Mouse (Mus musculus) embryonic facial prominence, embryonic 10.5 days (tissue): Measurements from ENCODE around the gene H2afj. TPM values are rescaled to one million over a fixed set of nuclear protein-coding genes. Genes with fewer than 3 reads are reported as not detected.
A peak's percentile ranks its signal among the peaks of the same experiment; 100 is the strongest.

Experiments used
- DNase-seq: peaks from one replicate; pipeline ENCODE4 v3.0.0-alpha.2; 2017; ENCODE audit warnings: low spot score
- H3K27ac ChIP-seq: fragments of 300-500 bp; sonication (generic); replicated peaks from 2 replicates; pipeline ENCODE4 v1.5.1; 2016; ENCODE audit warnings: mild to moderate bottlenecking
- H3K27me3 ChIP-seq: fragments of 300-500 bp; sonication (generic); replicated peaks from 2 replicates; pipeline ENCODE4 v1.6.1; 2016; ENCODE audit warnings: low read depth, mild to moderate bottlenecking; ENCODE audit not compliant: poor library complexity, severe bottlenecking
- H3K36me3 ChIP-seq: fragments of 300-500 bp; sonication (generic); replicated peaks from 2 replicates; pipeline ENCODE4 v1.6.1; 2016; ENCODE audit warnings: mild to moderate bottlenecking, moderate library complexity
- H3K4me1 ChIP-seq: fragments of 300-500 bp; sonication (generic); 2 replicates; pipeline ENCODE4 v1.6.1; 2016
- H3K4me3 ChIP-seq: fragments of 300-500 bp; sonication (generic); 2 replicates; pipeline ENCODE4 v1.5.1; 2016; ENCODE audit warnings: mild to moderate bottlenecking, moderate library complexity
- H3K9me3 ChIP-seq: fragments of 300-500 bp; sonication (generic); 2 replicates; pipeline ENCODE4 v1.6.1; 2016; ENCODE audit warnings: mild to moderate bottlenecking
- WGBS: fragments of 180-500 bp; shearing (Covaris S2); methylation state at CpG from one replicate; pipeline ENCODE4 v1.1.7; 2016; 5-methylcytosine and 5-hydroxymethylcytosine counted together
- polyA plus RNA-seq: library from polyadenylated mRNA; unstranded; fragments of >200 nt; fragmentation: Nextera tagmentation; extraction: Ambion mirVana; gene quantifications from 2 replicates; pipeline ENCODE4 v1.2.1, GENCODE M21; 2016

Gene H2afj
- polyA plus RNA-seq = 86.6 and 91.3 TPM in 2 replicates

DNA sequence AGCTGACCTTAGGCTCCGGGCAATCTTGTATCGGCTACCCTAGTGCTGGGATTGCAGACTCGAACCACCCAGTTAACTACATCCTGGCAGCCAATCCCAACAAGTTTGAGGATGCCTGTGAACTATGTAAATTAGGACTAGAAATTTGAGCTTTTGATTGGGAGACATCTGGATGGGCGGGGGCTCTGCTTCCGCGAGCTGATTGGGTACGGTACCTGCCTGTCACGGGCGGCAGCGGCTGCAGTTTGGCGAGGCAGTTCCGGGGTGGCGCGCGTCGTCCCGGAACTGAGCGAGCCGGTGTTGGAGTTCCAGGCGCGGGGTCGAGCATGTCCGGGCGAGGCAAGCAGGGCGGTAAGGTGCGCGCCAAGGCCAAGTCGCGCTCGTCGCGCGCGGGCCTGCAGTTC, at the start of gene H2afj:
Gene H2afj (plus strand): TSS at position 231 of the 404 bp plus-strand sequence.
- Histone ChIP-seq H3K4me1 (peaks cover 33% of the 10 kb centered on the region), H3K27ac (peak within 1 kb of the TSS; percentile 87), H3K9me3 (no peaks in the 10 kb centered on the region), H3K36me3 (peaks cover 31% of the 10 kb centered on the region), H3K27me3 (no peaks in the 10 kb centered on the region), H3K4me3 (peak within 1 kb of the TSS; percentile 88)
- DNase-seq = peak; percentile 98
- 0% methylated on average over 34 of the region's 34 CpGs for WGBS

- Histone ChIP-seq H3K27me3 (no peaks in the 10 kb centered on the region), H3K36me3 (no peaks in the 10 kb centered on the region), H3K9me3 (no peaks in the 10 kb centered on the region), H3K27ac (no peak overlapping the region), H3K4me1 (no peaks in the 10 kb centered on the region), H3K4me3 (no peak overlapping the region)
- DNase-seq = no peak
- 89% methylated on average over 1 of the region's 1 CpGs for WGBS
Measured at GRCm38 (mm10) chr6:136763912-136764311, 44.1 kb upstream of the H2afj start.

DNA sequence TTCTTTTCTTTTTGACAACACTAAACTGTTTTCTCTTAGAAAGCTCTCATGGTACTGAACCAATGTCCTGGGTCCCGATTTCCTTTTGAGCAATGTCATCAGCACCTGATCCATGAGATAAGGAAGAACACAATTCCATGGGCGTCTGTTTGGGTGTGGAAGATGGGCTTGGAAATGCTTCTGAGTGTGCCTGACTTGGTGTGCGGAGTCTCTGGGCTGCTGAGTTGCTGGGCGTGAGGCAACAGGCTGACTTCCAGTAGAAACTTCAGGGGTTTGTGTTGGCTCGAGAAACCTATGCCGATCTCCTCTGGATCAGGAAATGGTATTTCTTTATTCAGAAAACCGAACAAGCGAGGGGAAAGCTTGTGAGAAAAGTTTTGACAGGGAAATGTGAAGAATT, 38.9 kb upstream of the H2afj start:
- 88% methylated on average over 8 of the region's 8 CpGs for WGBS
- Histone ChIP-seq H3K4me1 (no peaks in the 10 kb centered on the region), H3K27ac (no peak overlapping the region), H3K9me3 (no peaks in the 10 kb centered on the region), H3K4me3 (no peak overlapping the region), H3K27me3 (no peaks in the 10 kb centered on the region), H3K36me3 (no peaks in the 10 kb centered on the region)
- DNase-seq = no peak

- WGBS = 88% methylated on average over 7 of the region's 7 CpGs
- no peak for DNase-seq
- no peak overlapping the region for H3K4me3 ChIP-seq
- H3K4me1 ChIP-seq = no peaks in the 10 kb centered on the region
- no peaks in the 10 kb centered on the region for H3K27me3 ChIP-seq
- no peaks in the 10 kb centered on the region for H3K9me3 ChIP-seq
- no peak overlapping the region for H3K27ac ChIP-seq
- H3K36me3 ChIP-seq = no peaks in the 10 kb centered on the region
Measured at GRCm38 (mm10) chr6:136769859-136770258, 38.2 kb upstream of the H2afj start.

GRCm38 (mm10) chr6:136776392-136776791, 31.7 kb upstream of the H2afj start:
- H3K4me3 ChIP-seq = no peak overlapping the region
- no peaks in the 10 kb centered on the region for H3K36me3 ChIP-seq
- H3K4me1 ChIP-seq = no peaks in the 10 kb centered on the region
- WGBS = 93% methylated on average over 1 of the region's 1 CpGs
- H3K27me3 ChIP-seq = no peaks in the 10 kb centered on the region
- no peak overlapping the region for H3K27ac ChIP-seq
- H3K9me3 ChIP-seq = no peaks in the 10 kb centered on the region
- DNase-seq = no peak

DNA sequence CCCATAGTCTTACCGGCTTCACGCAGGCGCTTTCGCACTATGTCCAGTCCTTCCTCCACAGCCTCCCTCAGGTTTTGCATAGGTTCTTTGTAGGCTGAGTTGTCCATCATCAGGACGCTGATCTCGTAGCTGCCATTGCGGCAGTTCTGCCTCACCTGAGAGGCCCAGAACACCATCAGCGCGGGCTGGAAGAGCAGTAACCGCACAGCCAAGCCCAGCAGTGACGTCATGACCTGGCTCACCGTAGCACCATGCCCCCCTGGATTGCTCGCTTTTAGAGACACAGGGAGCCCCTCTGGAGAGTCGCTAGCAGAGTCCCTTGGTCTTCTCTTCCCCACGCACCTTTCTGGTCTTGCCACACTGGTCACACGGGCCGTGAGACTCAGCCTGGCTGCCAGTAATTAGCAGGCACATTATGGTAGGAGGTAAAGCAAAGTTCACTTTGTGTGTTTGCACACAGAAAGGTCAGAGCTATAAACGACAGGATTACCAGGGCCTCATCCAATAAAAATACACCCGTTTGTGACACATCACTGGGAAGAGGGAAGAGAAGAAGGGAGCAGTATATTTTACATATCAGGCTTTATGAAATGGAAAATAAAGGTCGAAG, 26.6 kb upstream of the H2afj start, which contains the start of gene Gucy2c:
Gene Gucy2c (minus strand): TSS at position 389 of the 610 bp plus-strand sequence.
- H3K27ac ChIP-seq = no peak within 1 kb of the TSS
- no peak within 1 kb of the TSS for H3K4me3 ChIP-seq
- WGBS = 85% methylated on average over 20 of the region's 20 CpGs
- H3K9me3 ChIP-seq = no peaks in the 10 kb centered on the region
- H3K27me3 ChIP-seq = no peaks in the 10 kb centered on the region
- no peaks in the 10 kb centered on the region for H3K4me1 ChIP-seq
- no peaks in the 10 kb centered on the region for H3K36me3 ChIP-seq
- no peak for DNase-seq

DNA sequence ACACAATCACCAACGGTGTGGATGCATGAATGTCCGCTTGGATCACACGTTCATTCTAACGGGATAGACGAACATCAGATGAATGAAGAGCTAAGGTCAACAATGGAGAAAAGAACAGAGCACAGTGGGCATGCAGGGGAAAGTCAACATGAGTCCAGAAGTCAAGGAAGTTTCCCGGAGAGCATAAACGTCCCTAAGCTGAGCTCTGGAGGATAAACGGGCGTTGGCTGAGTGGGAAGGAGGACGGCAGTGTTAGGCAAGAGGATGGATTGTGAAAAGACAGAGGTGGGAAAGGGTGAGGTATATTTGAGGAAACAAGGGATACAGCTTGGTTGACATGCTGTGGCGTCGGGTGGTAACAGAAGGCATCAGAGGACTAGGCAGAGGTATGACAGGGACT, 25.9 kb upstream of the H2afj start:
- no peak for DNase-seq
- H3K27me3 ChIP-seq = no peaks in the 10 kb centered on the region
- 87% methylated on average over 12 of the region's 12 CpGs for WGBS
- H3K36me3 ChIP-seq = no peaks in the 10 kb centered on the region
- no peak overlapping the region for H3K27ac ChIP-seq
- no peak overlapping the region for H3K4me3 ChIP-seq
- no peaks in the 10 kb centered on the region for H3K4me1 ChIP-seq
- H3K9me3 ChIP-seq = no peaks in the 10 kb centered on the region

GRCm38 (mm10) chr6:136782761-136783160, 25.3 kb upstream of the H2afj start:
- H3K27ac ChIP-seq = no peak overlapping the region
- no peak overlapping the region for H3K4me3 ChIP-seq
- 84% methylated on average over 9 of the region's 9 CpGs for WGBS
- H3K36me3 ChIP-seq = no peaks in the 10 kb centered on the region
- H3K27me3 ChIP-seq = no peaks in the 10 kb centered on the region
- H3K4me1 ChIP-seq = no peaks in the 10 kb centered on the region
- H3K9me3 ChIP-seq = no peaks in the 10 kb centered on the region
- DNase-seq = no peak

- Histone ChIP-seq H3K27ac (no peak overlapping the region), H3K4me1 (peaks cover 17% of the 10 kb centered on the region), H3K9me3 (no peaks in the 10 kb centered on the region), H3K4me3 (no peak overlapping the region), H3K27me3 (peaks cover 21% of the 10 kb centered on the region), H3K36me3 (no peaks in the 10 kb centered on the region)
- DNase-seq = no peak
- 77% methylated on average over 5 of the region's 5 CpGs for WGBS
Measured at GRCm38 (mm10) chr6:136789391-136789971, 18.6 kb upstream of the H2afj start.

DNA sequence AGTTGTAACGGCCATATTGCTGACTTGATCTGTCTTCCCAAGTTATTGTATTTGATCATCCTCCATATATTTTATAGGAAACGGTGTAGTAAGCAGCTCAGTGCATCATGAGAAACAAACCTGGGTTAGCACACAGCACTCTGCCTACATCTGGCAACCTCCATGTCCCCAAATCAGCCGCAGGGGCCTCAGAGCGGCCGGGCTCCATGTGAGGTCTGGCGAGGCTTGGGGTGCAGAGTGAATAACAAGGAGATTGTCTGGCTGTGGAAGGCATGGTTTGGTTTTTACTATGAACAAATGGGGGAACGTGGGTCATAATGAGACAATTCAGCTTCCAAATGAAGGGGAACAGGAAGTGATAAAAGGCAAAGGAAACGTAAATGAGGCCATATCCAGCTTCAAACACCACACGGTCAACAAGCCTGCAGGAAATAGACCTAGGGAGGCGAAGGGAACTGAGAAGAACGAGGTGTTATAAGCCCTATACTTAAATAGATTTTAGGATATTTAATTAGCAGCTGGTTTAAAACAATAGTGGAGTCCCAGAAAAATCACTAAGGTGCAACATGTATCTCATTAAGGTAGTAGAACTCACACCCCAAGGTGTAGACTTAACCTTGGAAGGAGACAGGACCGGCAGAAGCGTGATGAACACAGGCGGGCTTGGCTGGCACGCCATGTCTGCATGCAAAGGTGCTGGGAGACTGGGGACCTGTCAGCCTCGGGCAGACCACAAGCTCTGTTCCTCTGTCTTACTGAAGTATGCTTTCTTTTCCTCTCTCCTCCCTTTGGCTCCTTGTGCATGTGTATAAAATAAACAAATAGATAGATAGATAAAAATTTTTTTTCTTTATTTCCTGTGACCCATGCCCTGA, 14.9 kb upstream of the H2afj start:
- H3K9me3 ChIP-seq = no peaks in the 10 kb centered on the region
- no peak overlapping the region for H3K27ac ChIP-seq
- peak overlapping the region; percentile 58 for H3K4me3 ChIP-seq
- no peak for DNase-seq
- peaks cover 17% of the 10 kb centered on the region for H3K4me1 ChIP-seq
- 23% methylated on average over 16 of the region's 16 CpGs for WGBS
- H3K27me3 ChIP-seq = peaks cover 25% of the 10 kb centered on the region
- no peaks in the 10 kb centered on the region for H3K36me3 ChIP-seq

- Histone ChIP-seq H3K36me3 (no peaks in the 10 kb centered on the region), H3K27ac (peak overlapping the region; percentile 57), H3K4me1 (peaks cover 17% of the 10 kb centered on the region), H3K9me3 (no peaks in the 10 kb centered on the region), H3K27me3 (peaks cover 25% of the 10 kb centered on the region), H3K4me3 (peak overlapping the region; percentile 58)
- WGBS = under 1% methylated on average over 24 of the region's 24 CpGs
- DNase-seq = peak; percentile 36
Measured at GRCm38 (mm10) chr6:136793831-136794525, 14.1 kb upstream of the H2afj start.

GRCm38 (mm10) chr6:136795110-136795509, 12.9 kb upstream of the H2afj start:
- DNase-seq = no peak
- Histone ChIP-seq H3K4me3 (no peak overlapping the region), H3K36me3 (no peaks in the 10 kb centered on the region), H3K4me1 (peaks cover 17% of the 10 kb centered on the region), H3K27ac (no peak overlapping the region), H3K27me3 (peaks cover 25% of the 10 kb centered on the region), H3K9me3 (no peaks in the 10 kb centered on the region)
- 62% methylated on average over 1 of the region's 1 CpGs for WGBS
